Comparison of ENCODE assay signal across 36 mouse cellular contexts in the genomic region with DNA sequence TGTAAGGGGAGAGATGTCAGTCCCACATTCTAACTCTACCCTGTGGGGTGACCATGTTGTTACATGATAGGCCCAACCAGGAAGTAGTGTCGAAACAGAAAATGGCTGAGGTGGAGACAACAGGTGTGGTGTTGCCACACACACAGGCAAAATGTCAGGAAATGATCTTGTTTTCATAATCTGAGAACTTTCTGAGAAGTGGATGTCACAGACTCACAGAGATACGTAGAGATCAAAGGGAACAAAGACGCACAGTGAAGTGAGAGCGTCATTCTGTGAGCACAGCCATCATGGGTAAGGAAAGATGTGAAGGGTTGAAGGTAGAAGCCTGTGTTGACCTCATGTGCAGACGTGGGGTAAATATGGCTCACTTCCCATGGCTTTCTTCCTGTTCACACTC. TPM values are rescaled to one million over a fixed set of nuclear protein-coding genes. Genes with fewer than 3 reads are reported as not detected.
A peak's percentile ranks its signal among the peaks of the same experiment; 100 is the strongest.
DNase-seq lines count a peak whose midpoint lies in the region; ATAC-seq and TF ChIP-seq lines count a peak whose summit lies in the region.
"Had no signal": no experiment of that assay in that cellular context is flagged by ENCODE, and none has a peak within 500 bp of the region (broad histone marks: within the 10 kb centered on the region; RNA-seq: fewer than 3 reads in every experiment).

No protein-coding gene starts in this region.

- TF ChIP-seq POLR2A in small intestine, adult 2 months (IDR thresholded peaks at IDR 0.05; ENCODE audit: low read depth, low read length) = no peak
- no peak for TF ChIP-seq POLR2A in lung, adult 2 months (IDR thresholded peaks at IDR 0.05; ENCODE audit: borderline replicate concordance, extremely low read depth, low read depth, low read length)

- no peak overlapping the region for H3K4me3 ChIP-seq in small intestine, adult 2 months (ENCODE audit: low read depth, low read length)
- no peak overlapping the region for H3K4me3 ChIP-seq in lung, adult 2 months (replicated peaks; ENCODE audit: extremely low read depth, low read depth, low read length)
- H3K4me3 ChIP-seq: embryonic facial prominence, embryonic 10.5 days; embryonic facial prominence, embryonic 15.5 days; forebrain, embryonic 12.5 days; hindbrain, embryonic 10.5 days; limb, embryonic 12.5 days; liver, embryonic 15.5 days; lung, embryonic 15.5 days; myocyte; stomach, embryonic 15.5 days had no signal

- H3K4me1 ChIP-seq in small intestine, adult 2 months (ENCODE audit: control insufficient read depth, insufficient read depth, insufficient read length, low read length) = peaks cover 4% of the 10 kb centered on the region; the same call in 1 of the 2 replicates
- no peaks in the 10 kb centered on the region; the same call in 1 of the 2 replicates for H3K4me1 ChIP-seq in lung, adult 2 months (ENCODE audit: control insufficient read depth, insufficient read depth, low read length)
- H3K4me1 ChIP-seq: embryonic facial prominence, embryonic 15.5 days; liver, embryonic 15.5 days; stomach, embryonic 15.5 days had no signal

- H3K27me3 ChIP-seq in small intestine, adult 2 months (ENCODE audit: control insufficient read depth, insufficient read depth, low read length) = no peaks in the 10 kb centered on the region
- H3K27me3 ChIP-seq: embryonic facial prominence, embryonic 15.5 days; forebrain, embryonic 12.5 days; limb, embryonic 12.5 days; liver, embryonic 15.5 days; lung, embryonic 15.5 days; stomach, embryonic 15.5 days had no signal

- peak; percentile 36 for ATAC-seq in megakaryocyte, adult 5-6 weeks (ENCODE audit: poor library complexity, severe bottlenecking)
- ATAC-seq: hindbrain, embryonic 16.5 days; intestine, embryonic 16.5 days; midbrain, embryonic 16.5 days had no signal

- peak overlapping the region; percentile 54 for H3K27ac ChIP-seq in small intestine, adult 2 months (ENCODE audit: insufficient read depth, low read depth, low read length)
- H3K27ac ChIP-seq: embryonic facial prominence, embryonic 10.5 days; embryonic facial prominence, embryonic 15.5 days; forebrain, embryonic 12.5 days; hindbrain, embryonic 10.5 days; limb, embryonic 12.5 days; liver, embryonic 15.5 days; lung, embryonic 15.5 days; stomach, embryonic 15.5 days had no signal

- no peaks in the 10 kb centered on the region for H3K36me3 ChIP-seq in small intestine, adult 2 months (ENCODE audit: control insufficient read depth, insufficient read depth, low read length)
- H3K36me3 ChIP-seq: embryonic facial prominence, embryonic 10.5 days; embryonic facial prominence, embryonic 15.5 days; forebrain, embryonic 12.5 days; hindbrain, embryonic 10.5 days; limb, embryonic 12.5 days; liver, embryonic 15.5 days; lung, embryonic 15.5 days; stomach, embryonic 15.5 days had no signal

- TF ChIP-seq CTCF in small intestine, adult 2 months (IDR thresholded peaks at IDR 0.05; ENCODE audit: extremely low read depth, insufficient read length, insufficient replicate concordance, low read depth, low read length) = no peak
- no peak for TF ChIP-seq CTCF in lung, adult 2 months (IDR thresholded peaks at IDR 0.05; ENCODE audit: insufficient read depth, low read length)

- 92% methylated on average over 5 of the region's 5 CpGs for WGBS in small intestine, adult 2 months
- 81% methylated on average over 5 of the region's 5 CpGs for WGBS in lung, adult 2 months

- peak; percentile 56 for DNase-seq in thymus, postnatal 0 days (ENCODE audit: low spot score)
- no peak for DNase-seq in thymus, postnatal 25 days
- DNase-seq in T-cell, adult 2 months (ENCODE audit: low spot score) = peak; percentile 91
- no peak for DNase-seq in testis, postnatal 14 days (ENCODE audit: low spot score)
- DNase-seq in adrenal gland, postnatal 36 days = no peak
- DNase-seq in lung, adult 2 months = no peak
- DNase-seq: adrenal gland, adult 2 months; cerebellum, adult 2 months; cerebellum, postnatal 25 days; gastrocnemius, postnatal 25 days; heart, postnatal 14 days; kidney, adult 9 months; kidney, postnatal 10 days; layer of hippocampus, adult 9-11 months; right cerebral cortex, postnatal 25 days had no signal

RNA-seq across cellular contexts. Expression of a gene that starts 9.3 kb away (rescaled TPM):
- 6.5 and 6.7 TPM in 2 replicates for polyA plus RNA-seq in thymus, postnatal 0 days (2015; fragmentation: Nextera tagmentation; extraction: Ambion mirVana)
- 1.5 and 3.5 TPM in 2 replicates for total RNA-seq in megakaryocyte, adult 5-6 weeks (2015)
- total RNA-seq in megakaryocyte, adult 5-6 weeks (2017) = 3.9 TPM in 2 replicates
- 1.5 and 2.5 TPM in 2 replicates for polyA plus RNA-seq in small intestine, adult 2 months (2012; rRNA removed)
- total RNA-seq in adrenal gland, postnatal 36 days (2021) = under 1 TPM in 1 of 2 experiments, not detected in 1; 0.53 TPM
- polyA plus RNA-seq in lung, adult 2 months (2012; rRNA removed) = 0.72 and 1.2 TPM in 2 replicates
- total RNA-seq: adrenal gland, postnatal 4 days; gastrocnemius, adult 18-20 months; gastrocnemius, postnatal 25 days; left cerebral cortex, postnatal 10 days had no signal
- polyA plus RNA-seq: adrenal gland, adult 2 months; cerebellum, adult 2 months; embryonic facial prominence, embryonic 10.5 days; forebrain, embryonic 12.5 days; heart, embryonic 14.5 days; hindbrain, embryonic 10.5 days; hindbrain, embryonic 16.5 days; limb, embryonic 12.5 days; lung, embryonic 15.5 days; midbrain, embryonic 11.5 days; midbrain, embryonic 16.5 days; myocyte; neural tube, embryonic 14.5 days; stomach, embryonic 15.5 days had no signal

RNA-seq across cellular contexts. Expression of a gene that starts 9.4 kb away (rescaled TPM):
- polyA plus RNA-seq in thymus, postnatal 0 days (2015; fragmentation: Nextera tagmentation; extraction: Ambion mirVana) = 11.0 and 13.9 TPM in 2 replicates
- total RNA-seq in megakaryocyte, adult 5-6 weeks (2015) = 0.68 TPM in 1 of 2 replicates, not detected in the other
- total RNA-seq in megakaryocyte, adult 5-6 weeks (2017) = 7.3 and 16.2 TPM in 2 replicates
- polyA plus RNA-seq in small intestine, adult 2 months (2012; rRNA removed) = not detected in 2 replicates
- total RNA-seq in adrenal gland, postnatal 36 days (2021) = 1 to 10 TPM; 2.9 to 3.3 TPM
- 1.8 TPM in 1 of 2 replicates, not detected in the other for polyA plus RNA-seq in lung, adult 2 months (2012; rRNA removed)
- total RNA-seq: gastrocnemius, postnatal 25 days; left cerebral cortex, postnatal 10 days; liver, adult 2 months had no signal
- polyA plus RNA-seq: adrenal gland, adult 2 months; embryonic facial prominence, embryonic 10.5 days; forebrain, embryonic 12.5 days; hindbrain, embryonic 10.5 days; liver, adult 2 months; liver, embryonic 15.5 days; myocyte; neural tube, embryonic 14.5 days had no signal

RNA-seq across cellular contexts. Expression of a gene that starts 11.1 kb away (rescaled TPM):
- 148 and 170 TPM in 2 replicates for polyA plus RNA-seq in thymus, postnatal 0 days (2015; fragmentation: Nextera tagmentation; extraction: Ambion mirVana)
- total RNA-seq in megakaryocyte, adult 5-6 weeks (2015) = 5.0 and 5.8 TPM in 2 replicates
- 5.3 and 14.2 TPM in 2 replicates for total RNA-seq in megakaryocyte, adult 5-6 weeks (2017)
- polyA plus RNA-seq in small intestine, adult 2 months (2012; rRNA removed) = 18.8 and 29.1 TPM in 2 replicates
- 10 to 100 TPM; 10.8 to 15.4 TPM for total RNA-seq in adrenal gland, postnatal 36 days (2021)
- 29.9 and 35.2 TPM in 2 replicates for polyA plus RNA-seq in lung, adult 2 months (2012; rRNA removed)
- polyA plus RNA-seq: myocyte had no signal

RNA-seq across cellular contexts. Expression of a gene that starts 18.2 kb away (rescaled TPM):
- 23.7 and 29.6 TPM in 2 replicates for polyA plus RNA-seq in thymus, postnatal 0 days (2015; fragmentation: Nextera tagmentation; extraction: Ambion mirVana)
- total RNA-seq in megakaryocyte, adult 5-6 weeks (2015) = 4.7 and 5.7 TPM in 2 replicates
- 4.5 and 11.2 TPM in 2 replicates for total RNA-seq in megakaryocyte, adult 5-6 weeks (2017)
- 4.9 and 10.2 TPM in 2 replicates for polyA plus RNA-seq in small intestine, adult 2 months (2012; rRNA removed)
- 10 to 100 TPM; 13.3 to 18.2 TPM for total RNA-seq in adrenal gland, postnatal 36 days (2021)
- polyA plus RNA-seq in lung, adult 2 months (2012; rRNA removed) = 28.6 and 32.8 TPM in 2 replicates
- polyA plus RNA-seq: myocyte had no signal

RNA-seq across cellular contexts. Expression of a gene that starts 19.7 kb away (rescaled TPM):
- 184 TPM in 2 replicates for polyA plus RNA-seq in thymus, postnatal 0 days (2015; fragmentation: Nextera tagmentation; extraction: Ambion mirVana)
- 6.2 and 10.6 TPM in 2 replicates for total RNA-seq in megakaryocyte, adult 5-6 weeks (2015)
- total RNA-seq in megakaryocyte, adult 5-6 weeks (2017) = 15.7 and 23.1 TPM in 2 replicates
- polyA plus RNA-seq in small intestine, adult 2 months (2012; rRNA removed) = 2.0 and 5.0 TPM in 2 replicates
- 10 to 100 TPM; 55.3 to 73.5 TPM for total RNA-seq in adrenal gland, postnatal 36 days (2021)
- polyA plus RNA-seq in lung, adult 2 months (2012; rRNA removed) = 23.5 and 40.1 TPM in 2 replicates
- polyA plus RNA-seq: myocyte had no signal

Comparison
In these comparisons a context has a peak if more than half of its experiments do, and no peak if none do; other contexts are left out.
1. DNase-seq: peak in thymus, postnatal 0 days (single experiment) and T-cell, adult 2 months (single experiment); none in thymus, postnatal 25 days (single experiment), testis, postnatal 14 days (single experiment), adrenal gland, postnatal 36 days (0 of 2) and lung, adult 2 months (single experiment).